Mouse (Mus musculus) heart, postnatal 0 days (tissue): Measurements from ENCODE around the gene Wdr49. TPM values are rescaled to one million over a fixed set of nuclear protein-coding genes. Genes with fewer than 3 reads are reported as not detected.
A peak's percentile ranks its signal among the peaks of the same experiment; 100 is the strongest.
"Not testable (repeated sequence)": the region's sequence is repeated elsewhere in the genome, so short reads cannot be mapped to it uniquely, and the experiment has no call there.

Experiments
- ATAC-seq: fragments of 200-750 bp; cut with Nextera tagmentation; 2 replicates; pipeline ENCODE4 v1.8.0; 2017; ENCODE audit warnings: low read depth, moderate number of reproducible peaks, moderate library complexity; ENCODE audit not compliant: insufficient read depth
- DNase-seq: peaks from one replicate; pipeline ENCODE4 v3.0.0-alpha.2; 2016; ENCODE audit warnings: low spot score
- H3K27ac ChIP-seq: fragments of 300-500 bp; sonication (generic); 2 replicates; pipeline ENCODE4 v1.5.1; 2014; ENCODE audit warnings: low read depth, mild to moderate bottlenecking
- H3K27me3 ChIP-seq: fragments of 300-500 bp; sonication (generic); 2 replicates; pipeline ENCODE4 v1.6.1; 2014; ENCODE audit warnings: low read length, mixed read lengths; ENCODE audit not compliant: control insufficient read depth, insufficient read depth
- H3K36me3 ChIP-seq: fragments of 300-500 bp; sonication (generic); replicated peaks from 2 replicates; pipeline ENCODE4 v1.6.1; 2014; ENCODE audit warnings: low read length, mixed read lengths; ENCODE audit not compliant: control insufficient read depth, insufficient read depth
- H3K4me1 ChIP-seq: fragments of 300-500 bp; sonication (generic); 2 replicates; pipeline ENCODE4 v1.6.1; 2014; ENCODE audit warnings: antibody characterized with exemption; ENCODE audit not compliant: control insufficient read depth, insufficient read depth
- H3K4me2 ChIP-seq: fragments of 300-500 bp; sonication (generic); 2 replicates; pipeline ENCODE4 v1.6.1; 2014; ENCODE audit warnings: low read depth, mild to moderate bottlenecking, low read length, moderate library complexity
- H3K4me3 ChIP-seq: fragments of 300-500 bp; sonication (generic); 2 replicates; pipeline ENCODE4 v1.5.1; 2014; ENCODE audit warnings: low read depth, low read length
- H3K9ac ChIP-seq: fragments of 300-500 bp; sonication (generic); replicated peaks from 2 replicates; pipeline ENCODE4 v1.6.1; 2014; ENCODE audit warnings: low read depth, low read length, mixed read lengths
- H3K9me3 ChIP-seq: fragments of 300-500 bp; sonication (generic); replicated peaks from 2 replicates; pipeline ENCODE4 v1.6.1; 2016; ENCODE audit warnings: low read length; ENCODE audit not compliant: control insufficient read depth
- CTCF ChIP-seq: IDR thresholded peaks from 2 replicates; pipeline ENCODE4 v1.5.1; 2016; ENCODE audit warnings: antibody characterized with exemption, control low read depth, low read depth
- EP300 ChIP-seq: IDR thresholded peaks from 2 replicates; pipeline ENCODE4 v1.6.1; 2016; ENCODE audit warnings: antibody characterized with exemption, low read depth
- WGBS: fragments of 180-500 bp; shearing (Covaris S2); extraction: QIAGEN DNeasy Blood & Tissue Kit; methylation state at CpG from one replicate; pipeline ENCODE4 v1.1.7; 2014; 5-methylcytosine and 5-hydroxymethylcytosine counted together
- polyA plus RNA-seq: library from polyadenylated mRNA; unstranded; fragments of >200 nt; fragmentation: Nextera tagmentation; extraction: Ambion mirVana; gene quantifications from 2 replicates; pipeline ENCODE4 v1.2.1, GENCODE M21; 2015
- total RNA-seq: library from RNA; depleted of rRNA; stranded (reverse); fragments of >200 nt; gene quantifications from 2 replicates; pipeline ENCODE4 v1.2.3, GENCODE M21; 2014; ENCODE audit warnings: low replicate concordance

Wdr49 gene
- total and polyA plus RNA-seq, 2 experiments from 2014 or later, result not detected

DNA sequence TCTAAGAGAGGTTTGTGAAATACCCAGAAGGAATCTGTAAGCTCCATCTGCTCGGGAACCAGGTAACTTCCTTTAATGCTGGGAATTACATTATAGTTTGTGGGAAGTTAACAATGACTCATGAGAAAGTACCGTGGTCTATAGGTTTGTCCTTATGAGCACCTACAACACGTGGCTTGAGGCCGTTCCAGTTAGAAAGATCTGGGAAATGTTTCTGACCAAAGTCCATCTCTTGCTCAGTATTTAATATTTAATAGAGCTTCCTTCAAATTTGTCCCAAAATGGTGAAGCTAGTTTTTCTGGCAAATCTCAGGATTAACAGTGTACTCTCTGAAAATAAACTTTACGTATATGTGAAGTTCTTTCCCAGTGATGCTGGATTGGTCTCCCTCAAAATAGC lies 177.3 kb downstream of the Wdr49 start:
- Histone ChIP-seq H3K4me2 (no peak overlapping the region), H3K4me1 (no peaks in the 10 kb centered on the region), H3K9ac (no peak overlapping the region), H3K9me3 (no peaks in the 10 kb centered on the region), H3K4me3 (no peak overlapping the region), H3K27me3 (no peaks in the 10 kb centered on the region), H3K27ac (no peak overlapping the region), H3K36me3 (no peaks in the 10 kb centered on the region)
- 84% methylated on average over 5 of the region's 5 CpGs for WGBS
- DNase-seq, result no peak
- ATAC-seq, result no peak
- TF ChIP-seq EP300, result no peak
- no peak for TF ChIP-seq CTCF

DNA sequence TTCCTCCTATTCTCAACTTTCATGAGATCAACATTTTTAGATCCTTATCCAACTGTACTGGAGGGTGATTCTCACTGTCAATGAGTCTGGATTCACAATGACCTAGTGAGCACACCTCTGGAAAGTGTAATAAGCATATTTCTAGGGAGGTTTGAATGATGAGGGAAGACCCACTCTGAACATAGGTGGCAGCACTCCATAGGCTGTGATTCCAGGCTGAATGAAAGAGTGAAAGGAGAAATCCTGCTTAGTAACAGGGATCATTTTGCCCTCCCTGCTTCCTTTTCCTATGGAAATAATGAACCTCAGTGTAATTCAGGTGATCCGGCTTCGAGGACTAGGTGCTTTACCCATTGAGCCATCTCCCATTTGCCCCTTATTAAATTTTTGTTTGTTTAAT lies 180.9 kb downstream of the Wdr49 start:
- no peak overlapping the region for H3K4me2 ChIP-seq
- no peaks in the 10 kb centered on the region for H3K27me3 ChIP-seq
- H3K4me3 ChIP-seq, result no peak overlapping the region
- H3K36me3 ChIP-seq, result no peaks in the 10 kb centered on the region
- H3K27ac ChIP-seq, result no peak overlapping the region
- DNase-seq (no peak), ATAC-seq (no peak)
- no peaks in the 10 kb centered on the region for H3K9me3 ChIP-seq
- no peak for TF ChIP-seq EP300
- TF ChIP-seq CTCF, result peak; percentile 26; the same call in 1 of the 2 replicates
- no peaks in the 10 kb centered on the region for H3K4me1 ChIP-seq
- 91% methylated on average over 2 of the region's 2 CpGs for WGBS
- H3K9ac ChIP-seq, result no peak overlapping the region

DNA sequence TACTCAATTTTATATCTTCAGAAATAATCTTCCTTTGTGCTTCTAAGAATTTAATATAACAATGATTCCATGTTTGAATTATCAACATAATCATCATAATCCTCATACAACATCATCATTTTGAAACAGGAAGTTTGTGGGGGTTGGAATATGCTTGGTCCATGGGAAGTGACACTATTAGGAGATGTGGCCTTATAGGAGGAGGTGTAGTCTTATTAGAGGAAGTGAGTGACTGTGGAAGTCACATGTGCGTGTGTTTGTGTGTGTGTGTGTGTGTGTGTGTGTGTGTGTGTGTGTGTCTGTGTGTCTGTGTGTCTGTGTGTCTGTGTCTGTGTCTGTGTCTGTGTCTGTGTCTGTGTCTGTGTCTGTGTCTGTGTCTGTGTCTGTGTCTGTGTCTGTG lies 182.5 kb downstream of the Wdr49 start:
- H3K4me2 ChIP-seq, result not testable (repeated sequence)
- WGBS, result 50% methylated on average over 1 of the region's 1 CpGs

DNA sequence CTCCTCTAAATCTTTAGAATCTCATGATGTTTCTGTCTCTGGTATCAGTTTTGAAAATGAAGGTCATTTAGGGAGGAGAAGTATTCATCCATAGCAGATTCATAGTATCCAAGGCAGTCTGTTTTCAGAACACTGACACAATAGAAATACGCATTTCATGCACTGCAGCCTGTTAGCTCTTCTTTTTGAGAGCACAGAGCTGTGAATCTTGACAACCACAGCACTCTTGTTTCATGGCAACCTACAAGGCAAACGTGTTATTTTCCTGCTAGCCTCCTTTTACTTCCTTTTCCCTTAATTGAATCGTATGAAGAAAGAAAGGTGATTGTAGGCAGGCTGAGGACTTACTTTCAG lies 184.2 kb downstream of the Wdr49 start:
- H3K36me3 ChIP-seq, result no peaks in the 10 kb centered on the region
- no peak for TF ChIP-seq EP300
- TF ChIP-seq CTCF, result no peak
- no peak overlapping the region for H3K27ac ChIP-seq
- no peak overlapping the region for H3K9ac ChIP-seq
- no peaks in the 10 kb centered on the region for H3K4me1 ChIP-seq
- no peaks in the 10 kb centered on the region for H3K27me3 ChIP-seq
- H3K4me3 ChIP-seq, result no peak overlapping the region
- no peak overlapping the region for H3K4me2 ChIP-seq
- ATAC-seq (no peak), DNase-seq (no peak)
- H3K9me3 ChIP-seq, result no peaks in the 10 kb centered on the region
- 23% methylated on average over 3 of the region's 3 CpGs for WGBS

More for the DNA sequence above, 182.5 kb downstream of the Wdr49 start:
- not testable (repeated sequence) for H3K27me3 ChIP-seq, H3K9me3 ChIP-seq, H3K27ac ChIP-seq, DNase-seq, ATAC-seq, H3K36me3 ChIP-seq, H3K4me3 ChIP-seq, H3K4me1 ChIP-seq, H3K9ac ChIP-seq

DNA sequence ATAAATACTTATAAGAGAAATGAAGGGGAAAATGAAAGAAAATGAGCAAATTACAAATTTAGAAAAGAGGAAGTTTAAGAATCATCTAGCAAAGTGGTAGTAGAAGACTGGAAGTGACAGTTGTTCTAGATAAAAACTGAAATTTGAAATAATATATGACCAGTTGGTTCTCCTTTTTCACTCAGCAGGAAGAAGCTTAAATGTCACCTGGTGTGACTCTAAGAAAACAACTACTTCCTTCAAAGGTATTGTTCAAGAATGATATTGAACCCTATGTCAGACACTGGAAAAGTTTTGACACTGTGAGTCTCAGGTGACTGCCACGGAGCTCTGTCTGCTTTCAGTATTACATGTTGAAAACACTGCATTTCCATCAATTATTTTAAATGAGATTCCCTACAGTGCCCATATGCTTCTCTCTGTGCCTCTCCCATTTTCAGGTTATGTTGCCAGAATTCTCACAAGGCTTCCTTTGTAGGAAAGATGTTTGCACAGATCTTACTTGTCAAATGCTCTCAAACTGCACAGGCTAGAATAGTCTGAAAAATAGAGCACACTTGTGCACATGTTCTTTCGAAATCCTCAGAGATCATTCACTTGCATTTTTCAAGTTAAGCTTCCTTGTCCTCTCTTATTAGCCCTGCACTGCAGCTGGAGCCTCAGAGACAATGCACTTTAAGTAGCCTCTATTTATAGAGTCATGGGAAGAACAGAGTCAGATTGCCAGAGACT lies 184.8 kb downstream of the Wdr49 start:
- TF ChIP-seq CTCF (no peak), EP300 (no peak)
- ATAC-seq, result no peak
- 39% methylated on average over 2 of the region's 2 CpGs for WGBS
- DNase-seq, result no peak
- no peaks in the 10 kb centered on the region for H3K27me3 ChIP-seq
- H3K9me3 ChIP-seq, result no peaks in the 10 kb centered on the region
- no peak overlapping the region for H3K4me3 ChIP-seq
- H3K4me2 ChIP-seq, result no peak overlapping the region
- no peaks in the 10 kb centered on the region for H3K4me1 ChIP-seq
- H3K9ac ChIP-seq, result no peak overlapping the region
- H3K27ac ChIP-seq, result no peak overlapping the region
- H3K36me3 ChIP-seq, result no peaks in the 10 kb centered on the region

DNA sequence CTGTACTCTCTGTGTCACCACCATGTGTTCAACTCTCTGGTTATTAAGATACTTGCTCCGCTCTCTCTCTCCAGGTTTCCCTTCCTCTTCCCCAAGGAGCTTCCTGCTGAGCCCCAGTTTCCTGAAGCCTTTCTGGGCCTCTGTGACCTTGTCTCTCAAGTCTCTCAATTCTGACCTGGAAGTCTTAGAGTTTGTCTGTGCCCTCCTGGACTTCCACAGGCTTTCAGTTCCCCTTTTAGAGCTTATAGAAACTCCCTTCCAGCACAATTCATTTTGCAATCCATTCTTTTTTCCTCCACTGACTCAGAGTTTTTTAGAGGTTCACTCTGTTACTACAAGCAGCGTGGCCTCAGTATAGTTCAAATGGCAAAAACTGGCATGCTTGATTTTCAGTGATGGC lies 188.7 kb downstream of the Wdr49 start:
- WGBS, result 78% methylated on average over 2 of the region's 2 CpGs
- ATAC-seq (no peak), DNase-seq (no peak)
- TF ChIP-seq CTCF (no peak), EP300 (no peak)
- Histone ChIP-seq H3K4me1 (no peaks in the 10 kb centered on the region), H3K4me2 (no peak overlapping the region), H3K36me3 (no peaks in the 10 kb centered on the region), H3K9ac (no peak overlapping the region), H3K9me3 (no peaks in the 10 kb centered on the region), H3K27ac (no peak overlapping the region), H3K4me3 (no peak overlapping the region), H3K27me3 (no peaks in the 10 kb centered on the region)
